Mouse (Mus musculus) myocyte (in vitro differentiated cells): ENCODE results near the gene Sept10. TPM values are rescaled to one million over a fixed set of nuclear protein-coding genes. Genes with fewer than 3 reads are reported as not detected.

Experiments
- H3K27me3 ChIP-seq: one replicate; pipeline ENCODE4 v1.6.1; 2011; ENCODE audit not compliant: control insufficient read depth, insufficient read depth, insufficient read length
- H3K36me3 ChIP-seq: one replicate; pipeline ENCODE4 v1.6.1; 2011; ENCODE audit not compliant: control insufficient read depth, insufficient read depth
- H3K4me2 ChIP-seq: one replicate; pipeline ENCODE4 v1.6.1; 2011; ENCODE audit warnings: low read depth, control low read depth
- H3K4me3 ChIP-seq: one replicate; pipeline ENCODE4 v1.5.1; 2011; ENCODE audit warnings: mild to moderate bottlenecking, control low read depth, moderate library complexity
- H3K79me2 ChIP-seq: one replicate; pipeline ENCODE4 v1.6.1; 2011; ENCODE audit not compliant: control insufficient read depth, insufficient read depth
- H3ac ChIP-seq: one replicate; pipeline ENCODE4 v1.6.1; 2011; ENCODE audit not compliant: control insufficient read depth, insufficient read length
- CEBPB ChIP-seq: IDR thresholded peaks from 2 replicates; pipeline ENCODE4 v1.6.1; 2011; ENCODE audit warnings: mild to moderate bottlenecking, moderate library complexity; ENCODE audit not compliant: poor library complexity, insufficient read depth, severe bottlenecking
- E2F4 ChIP-seq: IDR thresholded peaks from one replicate; pipeline ENCODE4 v1.6.1; 2011; ENCODE audit warnings: mild to moderate bottlenecking, control low read depth, moderate library complexity; ENCODE audit not compliant: insufficient read depth
- MAX ChIP-seq: IDR thresholded peaks from one replicate; pipeline ENCODE4 v1.6.1; 2011; ENCODE audit warnings: low read depth, mild to moderate bottlenecking, control low read depth
- MYOD1 ChIP-seq, 3 experiments: IDR thresholded peaks; one replicate each; pipeline ENCODE4 v1.6.1; 2011; ENCODE audit warnings: control low read depth in 2 of 3, low read depth in 2 of 3, mild to moderate bottlenecking in 2 of 3, moderate library complexity in 1 of 3; ENCODE audit not compliant: insufficient read length in 2 of 3, control insufficient read depth in 1 of 3
- MYOG ChIP-seq, 3 experiments: IDR thresholded peaks; one replicate each; pipeline ENCODE4 v1.6.1; 2011; ENCODE audit warnings: control low read depth in 2 of 3, low read depth in 2 of 3, mild to moderate bottlenecking in 2 of 3; ENCODE audit not compliant: insufficient read length in 2 of 3, control insufficient read depth in 1 of 3, insufficient read depth in 1 of 3
- POLR2A ChIP-seq: IDR thresholded peaks from one replicate; pipeline ENCODE4 v1.6.1; 2011; ENCODE audit warnings: low read depth, mild to moderate bottlenecking, control low read depth, moderate library complexity; ENCODE audit not compliant: insufficient read length
- POLR2AphosphoS2 ChIP-seq: IDR thresholded peaks from one replicate; pipeline ENCODE4 v1.6.1; 2011; ENCODE audit warnings: low read depth, control low read depth; ENCODE audit not compliant: insufficient read length
- REST ChIP-seq: IDR thresholded peaks from one replicate; pipeline ENCODE4 v1.6.1; 2011; ENCODE audit warnings: mild to moderate bottlenecking, control low read depth, moderate library complexity; ENCODE audit not compliant: insufficient read depth, insufficient read length
- SRF ChIP-seq: IDR thresholded peaks from one replicate; pipeline ENCODE4 v1.6.1; 2011; ENCODE audit warnings: low read depth; ENCODE audit not compliant: control insufficient read depth, insufficient read length
- TCF12 ChIP-seq: IDR thresholded peaks from one replicate; pipeline ENCODE4 v1.6.1; 2011; ENCODE audit warnings: mild to moderate bottlenecking, control low read depth; ENCODE audit not compliant: poor library complexity, insufficient read depth, severe bottlenecking
- TCF3 ChIP-seq: IDR thresholded peaks from one replicate; pipeline ENCODE4 v1.6.1; 2011; ENCODE audit warnings: low read depth, control low read depth; ENCODE audit not compliant: insufficient read length
- USF1 ChIP-seq: IDR thresholded peaks from one replicate; pipeline ENCODE4 v1.6.1; 2011; ENCODE audit warnings: low read depth, mild to moderate bottlenecking, control low read depth, moderate library complexity
- polyA plus RNA-seq: library from polyadenylated mRNA; unstranded; fragments of >200 nt; fragmentation: generic; extraction: Trizol; gene quantifications from one replicate; pipeline ENCODE4 v1.2.1, GENCODE M21; 2012; ENCODE audit warnings: missing spikeins

Gene Sept10
- 16.9 TPM for polyA plus RNA-seq

GRCm38 (mm10) chr10:59221473-59222270 lies at the start of gene Sept10, which contains the start of gene Sowahc:
TSS of gene Sept10 (minus strand) at chr10:59221847.
TSS of gene Sowahc (plus strand) at chr10:59221953.
- peaks cover 3% of the 10 kb centered on the region for H3K36me3 ChIP-seq
- peak within 1 kb of the TSS; percentile 95 for H3K4me2 ChIP-seq
- H3K27me3 ChIP-seq = no peaks in the 10 kb centered on the region
- peak; percentile 99 for TF ChIP-seq POLR2AphosphoS2
- TF ChIP-seq MAX = no peak
- peak; percentile 96 for TF ChIP-seq POLR2A
- no peak for TF ChIP-seq REST
- TF ChIP-seq TCF12 = no peak
- no peak for TF ChIP-seq MYOG (IDR thresholded peaks at IDR 0.05; ENCODE audit: control insufficient read depth in 1 of 3, insufficient read depth in 1 of 3, insufficient read length in 2 of 3, low read depth in 2 of 3)
- TF ChIP-seq USF1 = no peak
- TF ChIP-seq MYOD1 (IDR thresholded peaks at IDR 0.05; ENCODE audit: control insufficient read depth in 1 of 3, insufficient read length in 2 of 3, low read depth in 2 of 3) = peak in 1 of 3 experiments; percentile 35
- peak; percentile 10 for TF ChIP-seq TCF3
- peak within 1 kb of the TSS; percentile 76 for H3ac ChIP-seq
- H3K79me2 ChIP-seq = peaks cover 72% of the 10 kb centered on the region
- H3K4me3 ChIP-seq = peak within 1 kb of the TSS; percentile 90

- Histone ChIP-seq H3K4me2 (no peak overlapping the region), H3K79me2 (no peaks in the 10 kb centered on the region), H3K36me3 (no peaks in the 10 kb centered on the region), H3K27me3 (no peaks in the 10 kb centered on the region), H3ac (no peak overlapping the region), H3K4me3 (no peak overlapping the region)
- TF ChIP-seq CEBPB (no peak), TCF3 (no peak), MYOG (IDR thresholded peaks at IDR 0.05; ENCODE audit: control insufficient read depth in 1 of 3, insufficient read depth in 1 of 3, insufficient read length in 2 of 3, low read depth in 2 of 3) (no peak), POLR2AphosphoS2 (no peak), REST (no peak), E2F4 (no peak), MAX (no peak)
These were observed 47.1 kb upstream of the Sept10 start for GRCm38 (mm10) chr10:59268754-59269153.

- TF ChIP-seq REST (no peak), POLR2A (no peak), TCF3 (no peak), SRF (no peak), MYOD1 (IDR thresholded peaks at IDR 0.05; ENCODE audit: control insufficient read depth in 1 of 3, insufficient read length in 2 of 3, low read depth in 2 of 3) (peak in 2 of 3 experiments; percentile 1 to 10), TCF12 (no peak), MYOG (IDR thresholded peaks at IDR 0.05; ENCODE audit: control insufficient read depth in 1 of 3, insufficient read depth in 1 of 3, insufficient read length in 2 of 3, low read depth in 2 of 3) (peak in 1 of 3 experiments; percentile 18), POLR2AphosphoS2 (no peak), CEBPB (no peak), USF1 (no peak)
- no peaks in the 10 kb centered on the region for H3K36me3 ChIP-seq
- H3K4me3 ChIP-seq = no peak overlapping the region
- H3K4me2 ChIP-seq = no peak overlapping the region
- H3K27me3 ChIP-seq = no peaks in the 10 kb centered on the region
- no peak overlapping the region for H3ac ChIP-seq
- no peaks in the 10 kb centered on the region for H3K79me2 ChIP-seq
These were observed 46.5 kb upstream of the Sept10 start for GRCm38 (mm10) chr10:59268109-59268508.

- H3K36me3 ChIP-seq = no peaks in the 10 kb centered on the region
- no peak overlapping the region for H3ac ChIP-seq
- no peak overlapping the region for H3K4me2 ChIP-seq
- H3K79me2 ChIP-seq = no peaks in the 10 kb centered on the region
- H3K27me3 ChIP-seq = no peaks in the 10 kb centered on the region
- no peak overlapping the region for H3K4me3 ChIP-seq
- TF ChIP-seq POLR2AphosphoS2 (no peak), E2F4 (no peak), MYOG (IDR thresholded peaks at IDR 0.05; ENCODE audit: control insufficient read depth in 1 of 3, insufficient read depth in 1 of 3, insufficient read length in 2 of 3, low read depth in 2 of 3) (no peak)
These were observed 45.6 kb upstream of the Sept10 start for GRCm38 (mm10) chr10:59267275-59267674.

- H3ac ChIP-seq = no peak overlapping the region
- no peaks in the 10 kb centered on the region for H3K27me3 ChIP-seq
- no peak for TF ChIP-seq SRF
- TF ChIP-seq POLR2AphosphoS2 = no peak
- TF ChIP-seq CEBPB = no peak
- no peak for TF ChIP-seq E2F4
- no peak for TF ChIP-seq POLR2A
- no peak for TF ChIP-seq TCF12
- no peak for TF ChIP-seq REST
- no peak for TF ChIP-seq MAX
- TF ChIP-seq TCF3 = no peak
- no peak for TF ChIP-seq USF1
- TF ChIP-seq MYOD1 (IDR thresholded peaks at IDR 0.05; ENCODE audit: control insufficient read depth in 1 of 3, insufficient read length in 2 of 3, low read depth in 2 of 3) = no peak
- no peak for TF ChIP-seq MYOG (IDR thresholded peaks at IDR 0.05; ENCODE audit: control insufficient read depth in 1 of 3, insufficient read depth in 1 of 3, insufficient read length in 2 of 3, low read depth in 2 of 3)
- H3K4me2 ChIP-seq = no peak overlapping the region
- no peak overlapping the region for H3K4me3 ChIP-seq
- H3K36me3 ChIP-seq = no peaks in the 10 kb centered on the region
- no peaks in the 10 kb centered on the region for H3K79me2 ChIP-seq
These were observed 44.5 kb upstream of the Sept10 start for GRCm38 (mm10) chr10:59266097-59266496.
